Mouse (Mus musculus): ENCODE results near the gene Mecr. TPM values are rescaled to one million over a fixed set of nuclear protein-coding genes. Genes with fewer than 3 reads are reported as not detected.
"Not testable (repeated sequence)": the region's sequence is repeated elsewhere in the genome, so short reads cannot be mapped to it uniquely, and the experiment has no call there.

Gene Mecr
- polyA plus RNA-seq (2015; fragmentation: Nextera tagmentation; extraction: Ambion mirVana) = 51.2 and 58.6 TPM in 2 replicates

GRCm38 (mm10) chr4:131843290-131843743 lies at the start of gene Mecr:
Gene Mecr (plus strand): TSS chr4:131843470.
- peak within 1 kb of the TSS; percentile 90 for H3K4me2 ChIP-seq
- H3K4me3 ChIP-seq = peak within 1 kb of the TSS; percentile 78
- H3K36me3 ChIP-seq = no peaks in the 10 kb centered on the region; the same call in 1 of the 2 replicates
- H3K27me3 ChIP-seq = peaks cover 15% of the 10 kb centered on the region
- peak; percentile 81; the same call in 1 of the 2 replicates for ATAC-seq (ENCODE audit: insufficient number of reproducible peaks, insufficient read depth, low FRiP score, low TSS enrichment, low read depth)
- H3K27ac ChIP-seq = no peak within 1 kb of the TSS; the same call in 1 of the 2 replicates
- H3K4me1 ChIP-seq = peaks cover 32% of the 10 kb centered on the region
- no peaks in the 10 kb centered on the region for H3K9me3 ChIP-seq
- H3K9ac ChIP-seq = peak within 1 kb of the TSS; percentile 87
- WGBS = under 1% methylated on average over 36 of the region's 37 CpGs

- 75% methylated on average over 14 of the region's 14 CpGs for WGBS
- Histone ChIP-seq H3K4me1 (peaks cover 15% of the 10 kb centered on the region), H3K9ac (no peak overlapping the region), H3K36me3 (peaks cover 31% of the 10 kb centered on the region), H3K27me3 (no peaks in the 10 kb centered on the region), H3K9me3 (no peaks in the 10 kb centered on the region), H3K4me2 (no peak overlapping the region), H3K4me3 (no peak overlapping the region), H3K27ac (no peak overlapping the region)
- no peak for ATAC-seq (ENCODE audit: insufficient number of reproducible peaks, insufficient read depth, low FRiP score, low TSS enrichment, low read depth)
Measured at GRCm38 (mm10) chr4:131796312-131797080, 46.8 kb upstream of the Mecr start.

GRCm38 (mm10) chr4:131797483-131797882 lies 45.8 kb upstream of the Mecr start:
- Histone ChIP-seq H3K9me3 (no peaks in the 10 kb centered on the region), H3K27ac (no peak overlapping the region), H3K9ac (no peak overlapping the region), H3K27me3 (no peaks in the 10 kb centered on the region), H3K4me3 (no peak overlapping the region), H3K36me3 (peaks cover 41% of the 10 kb centered on the region), H3K4me2 (no peak overlapping the region), H3K4me1 (peaks cover 15% of the 10 kb centered on the region)
- no peak for ATAC-seq (ENCODE audit: insufficient number of reproducible peaks, insufficient read depth, low FRiP score, low TSS enrichment, low read depth)
- WGBS = 85% methylated on average over 7 of the region's 7 CpGs

GRCm38 (mm10) chr4:131797920-131798319 lies 45.4 kb upstream of the Mecr start:
- Histone ChIP-seq H3K4me2 (no peak overlapping the region), H3K27me3 (no peaks in the 10 kb centered on the region), H3K4me3 (no peak overlapping the region), H3K27ac (no peak overlapping the region), H3K9ac (no peak overlapping the region), H3K9me3 (no peaks in the 10 kb centered on the region), H3K36me3 (peaks cover 45% of the 10 kb centered on the region), H3K4me1 (peaks cover 15% of the 10 kb centered on the region)
- ATAC-seq (ENCODE audit: insufficient number of reproducible peaks, insufficient read depth, low FRiP score, low TSS enrichment, low read depth) = no peak
- 69% methylated on average over 12 of the region's 12 CpGs for WGBS

GRCm38 (mm10) chr4:131798968-131799367 lies 44.3 kb upstream of the Mecr start:
- Histone ChIP-seq H3K9me3 (no peaks in the 10 kb centered on the region), H3K4me1 (peaks cover 15% of the 10 kb centered on the region), H3K27ac (no peak overlapping the region), H3K27me3 (no peaks in the 10 kb centered on the region), H3K4me3 (no peak overlapping the region), H3K36me3 (peaks cover 40% of the 10 kb centered on the region), H3K9ac (no peak overlapping the region), H3K4me2 (no peak overlapping the region)
- ATAC-seq (ENCODE audit: insufficient number of reproducible peaks, insufficient read depth, low FRiP score, low TSS enrichment, low read depth) = no peak
- WGBS = 27% methylated on average over 3 of the region's 4 CpGs

- Histone ChIP-seq H3K9ac (no peak overlapping the region), H3K9me3 (no peaks in the 10 kb centered on the region), H3K27ac (no peak overlapping the region), H3K27me3 (no peaks in the 10 kb centered on the region), H3K4me1 (peaks cover 11% of the 10 kb centered on the region), H3K4me2 (no peak overlapping the region), H3K4me3 (no peak overlapping the region), H3K36me3 (peaks cover 36% of the 10 kb centered on the region)
- no peak for ATAC-seq (ENCODE audit: insufficient number of reproducible peaks, insufficient read depth, low FRiP score, low TSS enrichment, low read depth)
- 57% methylated on average over 9 of the region's 9 CpGs for WGBS
Measured at GRCm38 (mm10) chr4:131803846-131804245, 39.4 kb upstream of the Mecr start.

GRCm38 (mm10) chr4:131804732-131805131 lies 38.5 kb upstream of the Mecr start:
- H3K9me3 ChIP-seq, H3K4me3 ChIP-seq, H3K4me2 ChIP-seq, H3K9ac ChIP-seq, H3K27ac ChIP-seq, H3K27me3 ChIP-seq: not testable (repeated sequence)
- Histone ChIP-seq H3K36me3 (peaks cover 36% of the 10 kb centered on the region), H3K4me1 (peaks cover 11% of the 10 kb centered on the region)
- peak; percentile 77 for ATAC-seq (ENCODE audit: insufficient number of reproducible peaks, insufficient read depth, low FRiP score, low TSS enrichment, low read depth)
- 91% methylated on average over 5 of the region's 6 CpGs for whole genome bisulfite sequencing

- Histone ChIP-seq H3K9ac (no peak overlapping the region), H3K9me3 (no peaks in the 10 kb centered on the region), H3K36me3 (peaks cover 32% of the 10 kb centered on the region), H3K27me3 (no peaks in the 10 kb centered on the region), H3K27ac (no peak overlapping the region), H3K4me2 (no peak overlapping the region), H3K4me3 (no peak overlapping the region), H3K4me1 (peaks cover 11% of the 10 kb centered on the region)
- ATAC-seq (ENCODE audit: insufficient number of reproducible peaks, insufficient read depth, low FRiP score, low TSS enrichment, low read depth) = no peak
- 62% methylated on average over 3 of the region's 3 CpGs for WGBS
Measured at GRCm38 (mm10) chr4:131805255-131805654, 38.0 kb upstream of the Mecr start.

GRCm38 (mm10) chr4:131812458-131812857 lies 30.8 kb upstream of the Mecr start:
- Histone ChIP-seq H3K27me3 (no peaks in the 10 kb centered on the region), H3K9me3 (no peaks in the 10 kb centered on the region), H3K36me3 (no peaks in the 10 kb centered on the region), H3K4me1 (peaks cover 11% of the 10 kb centered on the region), H3K9ac (no peak overlapping the region), H3K4me3 (no peak overlapping the region), H3K27ac (no peak overlapping the region), H3K4me2 (no peak overlapping the region)
- no peak for ATAC-seq (ENCODE audit: insufficient number of reproducible peaks, insufficient read depth, low FRiP score, low TSS enrichment, low read depth)
- WGBS = 80% methylated on average over 11 of the region's 11 CpGs

- peaks cover 3% of the 10 kb centered on the region for H3K36me3 ChIP-seq
- WGBS = 87% methylated on average over 7 of the region's 7 CpGs
- H3K4me2 ChIP-seq = no peak overlapping the region
- H3K4me3 ChIP-seq = no peak overlapping the region
- H3K9ac ChIP-seq = no peak overlapping the region
- ATAC-seq (ENCODE audit: insufficient number of reproducible peaks, insufficient read depth, low FRiP score, low TSS enrichment, low read depth) = no peak
- H3K4me1 ChIP-seq = 0 out of 2 replicates have a peak, but pooled peaks cover 4% of the 10 kb centered on the region
- H3K9me3 ChIP-seq = no peaks in the 10 kb centered on the region
- H3K27ac ChIP-seq = no peak overlapping the region
- H3K27me3 ChIP-seq = no peaks in the 10 kb centered on the region
Measured at GRCm38 (mm10) chr4:131813798-131814197, 29.5 kb upstream of the Mecr start.

GRCm38 (mm10) chr4:131814869-131815268 lies 28.4 kb upstream of the Mecr start:
- 89% methylated on average over 10 of the region's 10 CpGs for WGBS
- Histone ChIP-seq H3K9me3 (no peaks in the 10 kb centered on the region), H3K27me3 (no peaks in the 10 kb centered on the region), H3K9ac (no peak overlapping the region), H3K27ac (no peak overlapping the region), H3K36me3 (peaks cover 14% of the 10 kb centered on the region), H3K4me1 (0 out of 2 replicates have a peak, but pooled peaks cover 4% of the 10 kb centered on the region), H3K4me3 (no peak overlapping the region), H3K4me2 (no peak overlapping the region)
- ATAC-seq (ENCODE audit: insufficient number of reproducible peaks, insufficient read depth, low FRiP score, low TSS enrichment, low read depth) = no peak

GRCm38 (mm10) chr4:131815774-131816173 lies 27.5 kb upstream of the Mecr start:
- no peak overlapping the region for H3K27ac ChIP-seq
- no peak overlapping the region for H3K9ac ChIP-seq
- H3K4me3 ChIP-seq = no peak overlapping the region
- ATAC-seq (ENCODE audit: insufficient number of reproducible peaks, insufficient read depth, low FRiP score, low TSS enrichment, low read depth) = no peak
- peaks cover 7% of the 10 kb centered on the region for H3K4me1 ChIP-seq
- 88% methylated on average over 10 of the region's 10 CpGs for WGBS
- H3K4me2 ChIP-seq = no peak overlapping the region
- peaks cover 21% of the 10 kb centered on the region for H3K36me3 ChIP-seq
- no peaks in the 10 kb centered on the region for H3K27me3 ChIP-seq
- no peaks in the 10 kb centered on the region for H3K9me3 ChIP-seq

Data from embryonic facial prominence, embryonic 13.5 days (tissue).